Mouse (Mus musculus): ENCODE results near the gene Fgfrl1. TPM values are rescaled to one million over a fixed set of nuclear protein-coding genes. Genes with fewer than 3 reads are reported as not detected.

Gene Fgfrl1
- total RNA-seq, 2 experiments from 2014 or later: 20.8 to 29.5 TPM

DNA sequence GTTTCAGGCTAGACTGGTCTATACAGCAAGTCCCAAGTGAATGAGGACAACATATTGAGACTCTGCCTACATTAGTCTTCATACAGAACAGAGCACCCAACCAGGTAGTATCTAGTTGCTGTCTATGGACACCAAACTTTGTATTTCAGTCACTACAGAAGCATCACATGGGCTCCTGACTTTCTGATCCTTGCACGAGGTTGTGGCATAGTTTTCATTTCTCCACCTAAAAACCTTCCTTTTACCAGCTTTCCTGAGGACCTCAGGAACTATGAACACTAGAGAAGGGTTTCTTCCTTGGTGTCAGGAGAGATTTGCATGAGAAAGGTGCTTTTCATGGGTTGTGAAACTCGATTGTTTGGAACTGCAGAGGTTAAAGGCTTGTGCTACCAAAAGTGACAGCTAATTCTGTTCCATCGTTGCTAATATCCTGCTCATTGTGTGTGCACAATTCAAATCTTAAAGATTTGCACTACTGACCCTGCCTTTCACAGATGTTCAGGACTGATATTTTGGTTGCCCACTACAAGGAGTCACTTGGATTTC, 23.7 kb upstream of the Fgfrl1 start:
- no peak for DNase-seq

DNA sequence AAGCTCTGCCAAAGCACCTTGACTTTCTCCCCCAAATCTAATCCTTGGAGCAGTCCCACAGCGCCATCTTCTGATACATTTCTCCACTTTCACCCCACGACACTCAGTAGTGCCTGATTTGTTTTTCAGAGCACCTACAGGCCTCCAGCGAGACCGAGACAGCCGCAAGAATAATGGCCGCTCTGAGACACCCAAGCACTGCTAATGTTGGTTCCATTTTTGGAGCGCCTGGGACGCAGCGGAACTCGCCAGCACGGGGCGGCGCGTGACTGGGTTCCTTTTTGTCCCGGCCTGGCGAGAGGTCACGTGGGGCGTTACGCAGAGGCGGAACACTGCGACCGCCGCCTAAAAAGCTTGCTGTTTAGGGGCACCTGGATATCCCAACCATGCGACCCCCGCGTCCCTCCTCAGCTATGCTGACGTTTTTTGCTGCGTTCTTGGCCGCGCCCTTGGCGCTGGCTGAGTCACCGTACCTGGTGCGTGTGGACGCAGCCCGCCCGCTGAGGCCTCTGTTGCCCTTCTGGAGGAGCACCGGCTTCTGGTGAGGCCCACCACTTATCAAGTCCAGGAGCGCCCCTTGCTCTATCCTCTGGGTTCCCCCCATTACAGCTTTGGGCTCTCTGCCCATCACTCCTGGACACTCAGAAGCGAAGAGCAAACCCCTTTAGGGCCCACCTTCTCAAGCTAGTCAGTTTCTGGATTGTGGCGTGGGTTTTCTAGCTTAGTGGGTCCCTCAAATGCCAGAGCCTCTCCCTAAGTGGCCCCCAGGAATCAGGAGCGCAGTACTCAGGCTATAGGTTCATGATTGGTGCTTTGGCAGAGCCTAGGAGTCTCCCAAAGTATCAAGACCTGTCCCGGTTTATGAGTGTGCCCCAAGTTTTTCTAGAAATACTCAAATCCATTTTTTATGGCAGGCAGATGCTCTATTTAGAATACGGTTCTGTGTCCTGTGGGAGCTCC, 22.9 kb upstream of the Fgfrl1 start, which contains the start of gene Dgkq:
Dgkq (minus strand) TSS at position 696 of the 960 bp plus-strand sequence.
- peak; percentile 89 to 91 for DNase-seq

DNA sequence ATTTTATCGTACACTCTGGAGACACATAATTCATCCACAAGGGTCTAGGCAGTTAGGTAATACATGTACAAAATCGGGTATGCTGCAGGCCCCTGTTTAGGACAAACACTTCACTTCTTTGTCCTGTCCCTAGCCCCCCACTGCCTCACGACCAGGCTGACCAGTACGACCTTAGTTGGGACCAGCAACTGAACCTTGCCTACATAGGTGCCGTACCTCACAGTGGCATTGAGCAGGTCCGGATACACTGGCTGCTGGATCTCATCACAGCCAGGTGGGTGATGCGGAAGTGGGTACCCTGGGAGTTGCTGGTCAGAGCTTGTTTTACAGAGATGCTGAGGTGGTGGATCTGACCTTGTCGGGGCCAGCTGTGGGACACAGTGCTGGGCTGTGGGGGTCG, 22.2 kb upstream of the Fgfrl1 start:
- no peak for DNase-seq

DNA sequence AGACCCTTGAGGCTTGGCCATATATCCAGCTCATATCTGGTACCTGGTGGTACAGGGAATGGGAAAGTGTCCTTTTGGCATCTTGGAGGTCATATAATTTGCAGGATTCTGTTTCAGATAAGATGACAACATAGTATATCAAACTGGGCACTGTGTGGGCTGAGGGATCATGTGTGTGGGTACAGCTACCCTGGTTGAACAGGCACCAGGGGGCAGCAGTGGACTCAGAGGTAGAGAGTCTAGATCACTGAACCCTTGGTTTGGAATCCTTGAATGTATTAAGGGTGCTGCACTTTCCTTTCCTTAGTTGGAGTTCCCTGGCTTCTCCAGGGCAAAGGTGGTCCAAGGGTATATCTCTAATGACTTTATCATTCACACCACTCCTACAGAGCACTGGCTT, 21.4 kb upstream of the Fgfrl1 start:
- no peak for DNase-seq

DNA sequence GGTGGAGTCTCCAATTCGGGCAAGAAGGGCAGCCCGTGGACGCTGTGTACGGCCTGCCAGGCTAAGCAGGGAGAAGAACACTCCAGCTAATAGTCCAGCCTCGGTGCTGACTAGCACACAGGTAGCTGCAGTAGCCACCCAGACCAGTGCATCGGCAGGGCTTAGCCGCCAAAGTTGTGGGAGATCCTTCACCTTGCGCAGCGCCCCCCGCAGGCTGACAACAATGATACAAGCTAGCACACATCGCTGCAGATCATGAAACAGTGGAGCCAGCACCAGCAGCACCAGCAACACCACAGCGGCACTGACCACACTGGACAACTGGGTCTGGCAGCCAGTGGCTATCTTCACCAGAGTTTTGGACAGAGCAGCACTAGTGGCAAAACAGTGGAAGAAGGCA, 20.4 kb upstream of the Fgfrl1 start:
- DNase-seq: no peak

DNA sequence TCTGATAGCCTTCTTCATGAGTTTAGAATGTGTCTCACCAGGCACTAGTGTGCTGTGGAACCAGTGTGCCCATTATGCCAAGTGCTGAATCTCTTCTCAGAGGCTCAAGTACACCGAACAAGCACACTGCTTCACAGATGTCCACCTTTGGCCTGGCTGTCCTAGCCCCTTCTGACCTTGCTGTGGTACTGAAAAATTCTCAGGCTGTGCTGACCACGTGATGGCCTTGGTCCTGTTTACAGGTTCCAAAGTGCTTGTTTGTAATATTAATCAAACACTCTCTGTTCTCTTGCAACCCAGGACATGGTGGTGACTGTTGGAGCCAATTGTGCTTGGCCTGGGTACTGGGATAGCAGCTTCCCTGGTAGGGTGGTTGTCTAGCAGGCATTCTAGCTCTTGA, 17.6 kb upstream of the Fgfrl1 start:
- no peak for DNase-seq

DNA sequence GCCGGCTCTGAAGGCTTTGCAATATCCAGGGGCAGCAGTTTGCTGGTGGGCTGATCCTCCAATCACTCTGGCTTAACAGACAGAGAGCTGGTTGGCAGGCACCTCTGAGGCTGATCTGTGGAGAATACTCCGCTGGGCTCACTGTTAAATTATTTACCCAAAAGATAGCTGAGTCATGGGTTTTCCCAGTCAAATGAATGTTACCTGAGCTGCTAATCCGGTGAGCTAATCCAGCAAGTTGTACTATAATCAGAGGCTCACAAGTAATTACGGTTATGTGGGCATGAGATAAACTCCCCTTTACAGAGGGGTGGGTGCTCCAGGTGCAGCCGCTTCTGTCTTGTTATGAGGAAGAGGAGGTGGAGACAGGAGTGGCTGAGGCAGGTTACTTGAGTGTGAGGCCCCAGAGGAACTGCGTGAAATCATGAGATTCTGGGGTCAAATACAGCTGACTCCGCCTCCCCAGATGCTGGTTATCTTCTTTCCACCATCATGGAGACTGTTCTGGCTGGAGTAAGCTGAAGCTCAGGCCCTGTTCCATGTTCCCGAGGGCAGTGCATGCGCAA, 16.8 kb upstream of the Fgfrl1 start, which contains the start of gene Slc26a1:
Slc26a1 (minus strand) TSS at position 319 of the 566 bp plus-strand sequence.
- DNase-seq: no peak

DNA sequence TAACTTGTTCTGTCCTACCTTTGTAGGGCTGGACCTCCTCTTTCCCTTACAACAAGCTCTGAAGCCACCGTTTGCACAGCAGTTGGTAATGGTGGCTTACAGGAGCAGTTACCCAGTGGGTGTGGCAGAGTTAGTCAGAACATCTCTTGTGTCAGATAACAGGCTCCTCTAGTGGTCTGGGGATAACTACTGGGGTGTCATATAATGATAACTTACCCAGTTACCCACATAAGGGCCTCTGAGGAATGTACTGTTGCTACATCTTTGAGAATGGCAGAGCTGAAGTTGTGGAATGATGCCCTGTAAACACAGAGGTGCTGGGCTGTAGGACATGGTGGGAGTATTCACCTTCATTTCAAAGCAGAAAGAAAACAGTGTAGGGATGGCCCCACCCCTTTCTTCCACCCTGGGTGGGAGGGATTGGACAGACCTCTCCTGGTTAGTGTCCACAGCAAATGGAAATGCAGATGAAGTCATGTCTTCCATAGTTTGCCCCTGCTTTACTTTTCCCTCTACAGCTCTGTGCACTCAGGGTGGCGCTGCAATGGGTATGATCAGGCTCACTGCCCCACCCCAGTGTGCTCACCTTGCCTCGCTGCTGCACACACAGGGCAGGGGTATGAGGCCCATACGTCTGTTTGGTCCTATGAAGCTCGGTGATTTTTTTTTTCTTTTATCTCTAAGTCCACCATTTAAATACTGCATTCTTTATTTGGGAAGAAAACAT, 15.2 kb upstream of the Fgfrl1 start:
- no peak for DNase-seq

DNA sequence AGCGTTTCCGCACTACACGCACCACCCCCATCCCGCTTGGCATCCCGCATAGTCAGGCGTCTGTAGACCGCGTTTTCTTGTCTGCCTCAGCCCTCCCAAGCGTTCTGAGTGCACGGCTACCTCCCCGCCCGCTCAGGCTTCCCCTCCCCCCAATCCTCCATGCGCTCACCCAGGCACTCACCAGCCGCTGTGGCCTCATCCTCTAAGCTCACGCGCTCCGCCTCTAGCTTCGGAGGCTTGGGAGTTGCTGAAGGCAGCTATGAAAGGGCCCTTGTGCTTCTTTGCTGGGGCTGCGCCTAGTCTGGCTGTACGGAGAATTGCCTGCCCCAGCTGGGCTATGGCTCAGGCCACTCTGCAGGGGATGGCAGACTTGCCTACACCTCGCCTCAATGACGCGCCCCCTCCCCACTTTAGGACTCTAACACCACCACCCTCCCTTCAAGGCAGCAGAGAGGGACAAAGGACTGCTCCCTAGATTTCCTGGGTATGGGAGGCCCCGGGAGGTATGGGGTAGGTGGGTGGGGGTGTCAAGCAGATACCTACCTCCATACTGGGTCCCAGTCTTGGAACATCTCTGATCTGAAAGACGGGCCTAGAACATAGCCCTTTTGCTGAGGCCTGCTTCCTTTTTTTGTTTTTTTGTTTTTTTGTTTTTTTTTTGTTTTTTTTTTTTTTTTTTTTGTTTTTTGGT, 14.4 kb upstream of the Fgfrl1 start:
- peak; percentile 75 to 81 for DNase-seq

DNA sequence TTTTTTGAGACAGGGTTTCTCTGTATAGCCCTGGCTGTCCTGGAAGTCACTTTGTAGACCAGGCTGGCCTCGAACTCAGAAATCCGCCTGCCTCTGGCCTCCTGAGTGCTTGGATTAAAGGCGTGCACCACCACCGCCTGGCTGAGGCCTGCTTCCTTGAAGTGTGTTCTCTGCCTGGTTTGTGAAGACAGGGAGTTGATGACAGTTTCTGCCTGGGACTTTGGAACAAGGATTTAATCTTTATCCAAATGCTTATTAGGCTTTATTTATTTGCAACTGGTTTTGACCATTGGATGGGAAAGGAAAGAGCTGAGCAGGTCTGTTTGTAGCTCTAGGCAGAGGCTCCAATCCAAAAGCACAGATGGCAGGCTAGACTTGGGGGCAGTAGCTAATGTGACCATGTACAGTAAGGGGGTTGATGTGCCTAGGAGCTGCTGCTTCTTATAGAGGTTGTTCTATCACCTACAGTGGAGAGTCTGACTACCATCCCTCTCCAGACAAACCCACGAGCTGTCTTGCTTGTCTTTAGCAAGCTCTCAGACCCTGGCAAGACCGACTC, 13.8 kb upstream of the Fgfrl1 start:
- DNase-seq: no peak

DNA sequence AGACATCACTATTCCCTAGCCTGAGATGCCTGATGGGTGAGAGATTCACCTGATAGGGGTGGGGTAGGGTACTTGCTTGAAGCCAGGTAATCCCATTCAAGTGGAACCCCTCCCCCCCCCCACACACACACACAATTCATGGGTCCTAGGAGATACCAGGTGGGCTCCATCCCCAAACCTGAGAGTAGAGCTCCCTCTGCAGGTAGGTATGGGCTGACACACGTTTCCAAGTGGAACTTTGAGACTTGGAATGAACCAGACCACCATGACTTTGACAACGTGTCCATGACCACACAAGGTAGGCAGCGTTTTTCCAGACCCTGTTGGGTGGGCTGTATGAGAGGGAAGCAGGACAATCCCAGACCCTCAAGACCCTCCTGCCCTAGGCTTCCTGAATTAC, 12.3 kb upstream of the Fgfrl1 start:
- no peak for DNase-seq

DNA sequence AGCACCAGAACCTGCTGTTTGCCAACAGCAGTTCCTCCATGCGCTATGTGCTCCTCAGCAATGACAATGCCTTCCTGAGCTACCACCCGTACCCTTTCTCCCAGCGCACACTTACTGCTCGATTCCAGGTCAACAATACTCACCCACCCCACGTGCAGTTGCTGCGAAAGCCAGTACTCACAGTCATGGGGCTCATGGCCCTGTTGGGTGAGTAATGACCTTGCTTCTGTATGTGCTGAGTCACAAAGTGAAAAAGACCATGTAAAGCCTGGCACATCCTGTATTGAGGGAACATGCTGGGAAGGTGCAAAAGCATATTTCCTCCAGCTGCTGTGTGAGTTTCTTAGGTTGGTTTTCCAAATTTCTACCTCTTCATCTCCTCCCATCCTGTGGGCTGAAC, 11.3 kb upstream of the Fgfrl1 start:
- DNase-seq: no peak

DNA sequence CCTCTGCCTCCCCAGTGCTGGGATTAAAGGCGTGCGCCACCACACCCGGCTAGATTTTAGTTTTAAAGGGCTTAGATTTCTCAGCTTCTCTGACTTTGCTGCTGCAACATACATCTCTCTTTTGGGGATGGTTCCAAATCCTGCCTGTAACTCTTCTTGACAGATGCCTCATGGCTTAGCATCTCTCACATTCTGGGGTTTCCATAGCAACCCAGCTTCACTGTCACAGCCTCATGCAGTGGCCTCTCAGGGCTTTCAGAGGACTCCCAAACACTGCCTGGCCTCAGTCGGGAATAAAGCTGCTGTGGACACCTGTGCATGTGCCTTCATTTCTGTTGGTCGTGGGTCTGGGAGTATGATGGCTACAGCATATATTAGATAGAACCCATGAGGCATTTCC, 3.1 kb upstream of the Fgfrl1 start:
- no peak for DNase-seq

DNA sequence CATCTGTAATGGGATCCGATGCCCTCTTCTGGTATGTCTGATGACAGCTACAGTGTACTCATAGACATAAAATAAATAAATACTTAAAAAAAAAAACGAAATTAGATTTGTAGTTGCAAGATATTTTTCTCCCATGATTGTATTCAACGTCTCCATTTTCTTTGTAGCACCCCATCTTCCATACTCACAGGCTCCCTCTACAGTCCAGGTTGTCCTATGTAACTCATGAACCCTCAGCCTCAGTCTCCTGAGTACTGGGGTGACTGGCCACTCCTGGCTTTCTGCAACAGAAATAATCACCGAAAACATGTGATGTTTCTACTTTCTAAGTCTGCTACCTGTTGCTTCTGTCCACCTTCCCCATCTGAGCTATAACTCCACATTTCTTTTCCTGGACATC, 1.0 kb upstream of the Fgfrl1 start:
- no peak for DNase-seq

DNA sequence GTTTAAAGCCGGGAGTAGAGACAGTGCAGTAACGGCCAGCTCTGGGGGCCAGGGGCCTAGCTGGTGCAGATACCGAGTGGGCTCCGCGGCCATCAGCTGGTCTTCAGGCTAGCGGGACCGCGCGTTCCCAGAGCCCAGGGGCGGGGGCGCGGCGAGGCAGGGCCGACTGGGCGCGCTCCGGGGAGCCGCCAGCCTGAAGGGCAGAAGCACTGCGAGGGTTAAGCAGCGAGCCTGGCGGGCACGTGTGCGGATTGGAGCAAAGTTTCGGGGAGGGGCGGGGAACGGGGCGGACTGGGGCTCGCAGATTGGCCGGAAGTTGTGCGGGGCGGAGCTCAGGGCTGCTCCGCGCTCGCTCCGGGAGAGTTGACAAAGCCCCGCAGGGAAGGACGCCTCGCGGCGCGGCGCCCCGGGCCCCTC, 1.7 kb downstream of the Fgfrl1 start:
- DNase-seq: peak; percentile 70

DNA sequence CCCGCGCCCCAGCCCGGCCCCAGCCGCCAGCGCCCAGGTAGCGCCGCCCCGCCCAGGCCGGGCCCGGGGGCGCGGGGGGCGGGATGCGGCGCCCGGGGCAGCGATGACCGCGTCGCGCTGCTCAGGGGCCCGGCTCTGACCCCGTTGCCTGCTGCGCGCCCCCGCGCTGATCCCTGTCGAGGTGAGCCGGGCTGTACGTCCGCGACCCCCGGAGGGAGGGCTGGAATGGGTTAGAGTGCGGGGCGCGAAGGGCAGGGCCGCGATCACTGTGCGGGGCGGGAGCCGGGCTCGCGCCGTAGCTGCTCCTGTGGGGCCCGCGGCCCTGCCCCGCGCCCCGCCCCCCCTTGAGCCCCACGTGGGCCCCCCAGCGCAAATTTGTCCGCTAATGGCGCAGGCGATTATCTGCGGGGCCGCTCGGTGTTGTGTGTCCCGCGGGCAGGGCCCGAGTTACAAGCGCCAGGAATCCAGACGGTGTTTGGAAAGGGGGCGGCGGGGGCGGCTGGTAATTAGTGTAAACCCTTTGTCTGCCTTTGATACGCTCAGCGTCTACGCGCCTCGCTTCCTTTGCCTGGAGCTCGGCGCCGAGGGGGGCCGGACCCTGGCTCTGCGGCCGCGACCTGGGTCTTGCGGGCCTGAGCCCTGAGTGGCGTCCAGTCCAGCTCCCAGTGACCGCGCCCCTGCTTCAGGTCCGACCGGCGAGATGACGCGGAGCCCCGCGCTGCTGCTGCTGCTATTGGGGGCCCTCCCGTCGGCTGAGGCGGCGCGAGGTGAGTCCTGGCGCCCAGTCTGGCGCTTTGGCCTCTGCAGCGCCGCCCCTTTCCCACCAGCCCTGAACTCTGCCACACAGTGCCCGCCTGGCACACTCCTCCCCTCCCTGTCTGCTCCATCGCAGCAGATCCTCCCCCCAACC, 2.4 kb downstream of the Fgfrl1 start:
- peak in 1 of 2 experiments; percentile 52 for DNase-seq

DNA sequence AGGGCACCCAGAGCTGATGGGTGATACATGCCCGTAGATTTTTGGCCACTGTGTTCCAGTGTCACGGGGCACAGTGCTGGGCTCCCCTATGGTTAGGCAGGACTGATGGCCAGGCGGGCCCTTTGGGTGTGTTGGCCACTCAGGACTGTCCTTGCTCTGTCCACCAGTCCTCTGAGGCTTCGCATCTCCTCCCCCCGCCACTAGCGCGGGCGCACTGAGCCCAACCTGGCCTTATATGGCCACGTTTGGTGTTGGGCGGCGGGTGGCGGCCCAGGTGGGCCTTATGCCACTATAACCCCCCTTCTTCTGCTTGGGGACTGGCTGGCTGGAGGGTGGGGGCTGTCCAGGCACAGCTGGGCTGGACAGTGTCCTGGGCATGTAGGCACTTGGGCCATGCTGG, 3.7 kb downstream of the Fgfrl1 start:
- no peak for DNase-seq

DNA sequence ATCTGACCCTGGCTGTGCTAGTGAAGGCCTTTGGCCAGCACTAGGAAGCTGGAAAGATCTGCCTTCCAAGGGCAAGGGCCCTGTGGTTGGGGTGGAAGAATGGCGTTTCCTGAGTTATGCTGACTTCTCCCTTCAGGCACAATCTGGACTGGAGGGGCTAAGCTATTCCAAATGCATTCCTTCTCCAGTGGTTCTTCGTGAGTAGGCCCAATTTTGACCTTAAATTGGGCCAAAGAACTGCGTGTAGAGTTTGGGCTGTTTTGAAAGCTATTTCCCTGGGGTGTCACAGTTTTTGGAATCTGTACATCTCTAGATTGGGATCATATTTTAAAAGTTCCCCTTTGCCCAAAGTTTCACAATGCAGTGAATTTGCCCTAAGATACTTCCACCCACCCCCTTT, 4.4 kb downstream of the Fgfrl1 start:
- DNase-seq: no peak

DNA sequence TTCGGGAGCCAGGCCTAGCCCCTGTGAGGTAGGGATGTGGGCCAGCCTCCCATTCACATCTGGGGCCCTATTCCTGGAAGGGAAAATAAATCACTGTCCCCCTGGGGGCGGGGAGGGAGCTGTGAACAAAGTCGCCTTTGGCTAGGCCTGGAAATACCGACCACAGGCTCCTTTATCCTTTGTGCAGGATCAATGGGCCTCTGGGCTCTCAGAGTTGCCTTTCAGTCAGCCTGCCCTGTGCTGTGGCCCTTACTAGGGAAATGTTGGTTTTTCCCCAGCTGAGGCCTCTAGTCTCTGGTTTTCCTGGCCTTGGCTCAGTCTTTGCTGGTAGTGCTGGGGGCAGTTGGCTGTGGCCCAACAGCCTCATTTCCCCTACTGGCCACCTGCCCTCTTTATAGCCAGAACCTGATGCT, 5.2 kb downstream of the Fgfrl1 start:
- peak; percentile 73 to 76 for DNase-seq

DNA sequence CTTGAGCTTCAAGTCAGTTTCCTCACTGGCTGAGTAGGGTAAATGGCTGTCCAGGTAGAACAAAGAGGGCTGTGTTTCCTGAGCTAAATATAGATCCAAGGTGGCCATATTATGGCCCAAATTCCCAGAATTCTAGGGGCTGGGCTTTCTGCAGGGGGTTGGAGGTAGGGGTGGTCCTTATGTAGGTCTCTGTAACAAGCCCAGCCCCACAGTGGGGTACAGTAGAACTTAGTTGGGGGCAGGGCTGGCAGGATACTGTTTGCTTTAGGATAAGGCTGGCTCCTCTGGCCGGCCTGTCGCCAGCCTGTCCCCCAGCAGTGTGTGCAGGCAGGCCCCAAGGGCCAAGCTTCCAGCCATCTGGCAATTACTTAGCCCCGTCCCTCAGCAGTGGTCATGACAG, 8.2 kb downstream of the Fgfrl1 start:
- DNase-seq: no peak
